Mouse (Mus musculus): ENCODE results near the gene Bloc1s3.

- TF ChIP-seq CTCF (IDR thresholded peaks at IDR 0.05): no peak
- TF ChIP-seq EP300 (IDR thresholded peaks at IDR 0.05): peak; percentile 49; the same call in 1 of the 2 replicates
Observed at GRCm38 (mm10) chr7:19466602-19467145, 41.5 kb downstream of the Bloc1s3 start.
